Mouse (Mus musculus) heart, postnatal 0 days (tissue): ENCODE results near the gene Zfand2b.

Experiments used
- CTCF ChIP-seq: IDR thresholded peaks from 2 replicates; pipeline ENCODE4 v1.5.1; 2016; ENCODE audit warnings: antibody characterized with exemption, control low read depth, low read depth
- EP300 ChIP-seq: IDR thresholded peaks from 2 replicates; pipeline ENCODE4 v1.6.1; 2016; ENCODE audit warnings: antibody characterized with exemption, low read depth

GRCm38 (mm10) chr1:75145589-75145988 lies 22.9 kb upstream of the Zfand2b start:
- TF ChIP-seq CTCF, result no peak
- TF ChIP-seq EP300, result no peak
